Mouse (Mus musculus): Measurements from ENCODE around the gene Zfp943. TPM values are rescaled to one million over a fixed set of nuclear protein-coding genes. Genes with fewer than 3 reads are reported as not detected.
"Not testable (repeated sequence)": the region's sequence is repeated elsewhere in the genome, so short reads cannot be mapped to it uniquely, and the experiment has no call there.

Gene Zfp943
- polyA plus RNA-seq (2015; fragmentation: Nextera tagmentation; extraction: Ambion mirVana): 20.7 and 23.2 TPM in 2 replicates

DNA sequence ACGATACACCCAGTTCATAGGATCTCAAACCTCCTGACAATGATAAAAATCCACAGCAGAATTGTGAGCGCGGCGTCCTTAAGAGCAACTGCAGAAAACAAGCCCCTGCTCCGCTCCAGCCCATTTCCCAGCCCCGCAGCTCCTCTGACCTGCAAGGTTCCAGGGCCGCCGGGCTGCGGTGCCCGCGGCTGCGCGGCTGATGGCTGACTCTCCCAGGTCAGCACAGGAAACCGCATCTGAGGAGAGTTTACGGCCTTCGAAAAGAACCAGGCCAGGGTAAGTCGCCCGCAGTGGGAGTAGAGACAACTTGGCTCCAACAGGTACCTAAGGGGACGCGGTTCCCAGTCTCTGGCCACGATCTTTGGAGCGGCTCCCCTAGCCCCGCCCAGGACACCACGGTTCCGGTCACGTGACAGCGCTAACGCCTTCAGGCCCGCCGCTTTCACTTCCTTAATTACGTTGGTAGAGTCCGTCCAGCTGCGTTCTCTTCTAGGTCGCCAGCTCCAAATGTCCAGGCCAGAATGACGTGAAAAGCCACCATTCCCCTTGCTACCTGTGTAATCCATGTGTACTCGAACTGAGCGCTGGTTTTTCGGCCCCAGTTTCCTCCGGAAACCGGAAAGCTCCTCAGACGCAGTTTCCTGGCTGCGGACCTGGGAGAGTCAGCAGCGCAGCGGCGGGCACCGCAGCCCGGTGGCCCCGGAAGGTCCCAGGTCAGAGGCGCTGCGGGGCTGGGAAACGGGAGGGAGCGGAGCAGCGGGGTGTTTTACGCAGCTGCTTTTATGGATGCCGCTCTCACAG lies at the start of gene Zfp943, which contains the start of gene Zfp942:
Zfp943 (plus strand) TSS at position 446 of the 801 bp plus-strand sequence.
Zfp942 (minus strand) TSS at position 358 of the 801 bp plus-strand sequence.
- not testable (repeated sequence) for H3K36me3 ChIP-seq, H3K27me3 ChIP-seq, H3K9me3 ChIP-seq
- Histone ChIP-seq H3K27ac (replicated peaks) (peak within 1 kb of the TSS; percentile 86), H3K9ac (replicated peaks) (peak within 1 kb of the TSS; percentile 84), H3K4me2 (replicated peaks) (peak within 1 kb of the TSS; percentile 52), H3K4me3 (peak within 1 kb of the TSS; percentile 74), H3K4me1 (peaks cover 27% of the 10 kb centered on the region)
- ATAC-seq (replicated peaks): peak; percentile 97
- under 1% methylated on average over 45 of the region's 55 CpGs for WGBS

DNA sequence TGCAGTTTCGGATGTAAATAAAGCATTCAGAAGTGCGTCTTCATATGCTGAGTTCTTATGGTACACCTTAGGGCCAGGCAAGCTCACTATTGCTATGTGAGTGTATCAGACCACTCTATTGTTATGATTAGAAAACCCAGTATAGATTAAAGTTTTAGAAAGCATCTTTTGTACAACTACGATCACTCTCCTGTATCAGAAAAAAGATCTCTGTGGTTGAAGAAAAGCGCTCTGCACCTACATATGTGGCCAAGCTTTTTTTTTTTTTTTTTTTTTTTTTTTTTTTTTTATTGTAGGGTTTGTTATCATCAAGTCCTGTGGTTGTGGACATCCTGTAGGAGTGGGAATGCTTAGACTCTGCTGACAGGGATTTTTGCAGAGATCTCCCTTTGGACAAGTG lies 950 bp downstream of the Zfp943 start:
- no peaks in the 10 kb centered on the region for H3K27me3 ChIP-seq
- H3K36me3 ChIP-seq: peaks cover 7% of the 10 kb centered on the region
- peak overlapping the region; percentile 74 for H3K4me3 ChIP-seq
- H3K4me2 ChIP-seq (replicated peaks): peak overlapping the region; percentile 50
- H3K4me1 ChIP-seq: peaks cover 27% of the 10 kb centered on the region
- no peak overlapping the region for H3K27ac ChIP-seq (replicated peaks)
- WGBS: 53% methylated on average over 4 of the region's 4 CpGs
- no peak for ATAC-seq (replicated peaks)
- peak overlapping the region; percentile 46; the same call in 1 of the 2 replicates for H3K9ac ChIP-seq (replicated peaks)
- H3K9me3 ChIP-seq: peaks cover 6% of the 10 kb centered on the region; the same call in 1 of the 2 replicates

DNA sequence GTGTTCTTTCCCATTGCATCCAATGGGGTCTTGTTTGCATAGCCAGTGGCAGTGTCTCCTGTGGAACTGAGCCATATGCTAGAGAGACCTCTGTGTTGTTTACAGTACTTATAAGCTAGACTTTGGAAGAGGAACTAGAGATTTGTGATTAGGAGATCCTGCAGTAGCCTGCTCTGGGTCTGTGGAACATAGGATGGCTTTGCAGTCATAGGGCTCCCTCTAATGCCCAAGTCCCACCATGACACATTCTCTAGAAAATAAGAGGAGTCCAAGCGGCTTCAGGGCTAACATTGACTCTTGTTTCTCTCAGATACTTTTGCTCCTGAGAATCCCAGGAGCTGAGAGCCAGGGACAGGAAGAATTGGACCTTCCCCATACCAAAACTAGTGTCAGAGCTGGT lies 73.2 kb downstream of the Zfp943 start:
- not testable (repeated sequence) for ATAC-seq (replicated peaks); H3K4me2 ChIP-seq (replicated peaks); H3K27ac ChIP-seq (replicated peaks); H3K9me3 ChIP-seq; H3K4me3 ChIP-seq; H3K27me3 ChIP-seq; H3K4me1 ChIP-seq; H3K9ac ChIP-seq (replicated peaks); H3K36me3 ChIP-seq
- 34% methylated on average over 1 of the region's 1 CpGs for WGBS

DNA sequence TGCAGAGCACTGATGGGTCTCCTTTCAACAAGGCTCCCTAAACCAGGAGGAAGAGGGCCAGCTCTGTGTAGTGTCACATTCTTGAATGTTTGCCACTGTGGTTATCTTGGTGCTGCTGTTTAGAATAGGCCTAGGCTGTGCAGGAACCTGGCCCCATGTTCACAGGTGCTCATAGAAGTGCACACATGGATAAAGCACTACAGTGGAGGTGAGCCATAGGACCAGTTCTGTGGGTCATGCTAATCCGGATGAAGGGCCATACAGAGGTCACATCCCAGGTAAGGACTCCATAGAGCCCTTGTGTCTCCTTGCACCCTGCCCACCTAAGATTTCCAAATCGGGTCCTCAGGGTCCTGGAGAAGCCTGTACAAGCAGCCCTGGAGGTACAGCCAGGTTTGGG lies 87.1 kb downstream of the Zfp943 start:
- WGBS: 71% methylated on average over 2 of the region's 2 CpGs
- no peaks in the 10 kb centered on the region for H3K36me3 ChIP-seq
- no peak overlapping the region for H3K4me3 ChIP-seq
- no peaks in the 10 kb centered on the region for H3K4me1 ChIP-seq
- H3K9me3 ChIP-seq: no peaks in the 10 kb centered on the region
- H3K9ac ChIP-seq (replicated peaks): no peak overlapping the region
- H3K4me2 ChIP-seq (replicated peaks): no peak overlapping the region
- no peak for ATAC-seq (replicated peaks)
- no peaks in the 10 kb centered on the region for H3K27me3 ChIP-seq
- H3K27ac ChIP-seq (replicated peaks): no peak overlapping the region

DNA sequence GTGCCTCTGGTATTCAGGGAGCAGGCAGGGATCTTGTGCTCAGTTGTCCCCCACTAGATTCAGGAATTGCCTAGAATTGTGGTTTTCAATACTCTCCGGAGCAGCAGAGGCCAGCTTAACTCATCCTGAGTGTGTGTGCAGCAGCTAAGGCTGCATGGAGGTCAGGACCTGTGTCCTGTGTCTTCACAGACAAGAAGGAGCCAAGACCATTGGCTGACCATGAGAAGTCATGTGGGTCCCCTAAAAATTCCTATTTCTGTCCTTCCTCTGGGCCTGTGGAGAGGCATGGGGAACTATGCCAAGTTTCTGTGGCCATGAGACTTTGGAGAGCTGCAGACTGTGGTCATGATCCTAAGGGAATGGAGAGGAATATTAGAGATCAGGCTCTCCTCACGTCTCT lies 90.9 kb downstream of the Zfp943 start:
- Histone ChIP-seq H3K4me2 (replicated peaks) (no peak overlapping the region), H3K27me3 (no peaks in the 10 kb centered on the region), H3K9ac (replicated peaks) (no peak overlapping the region), H3K9me3 (no peaks in the 10 kb centered on the region), H3K27ac (replicated peaks) (no peak overlapping the region), H3K36me3 (no peaks in the 10 kb centered on the region), H3K4me3 (no peak overlapping the region), H3K4me1 (no peaks in the 10 kb centered on the region)
- no peak for ATAC-seq (replicated peaks)
- 79% methylated on average over 2 of the region's 2 CpGs for WGBS

DNA sequence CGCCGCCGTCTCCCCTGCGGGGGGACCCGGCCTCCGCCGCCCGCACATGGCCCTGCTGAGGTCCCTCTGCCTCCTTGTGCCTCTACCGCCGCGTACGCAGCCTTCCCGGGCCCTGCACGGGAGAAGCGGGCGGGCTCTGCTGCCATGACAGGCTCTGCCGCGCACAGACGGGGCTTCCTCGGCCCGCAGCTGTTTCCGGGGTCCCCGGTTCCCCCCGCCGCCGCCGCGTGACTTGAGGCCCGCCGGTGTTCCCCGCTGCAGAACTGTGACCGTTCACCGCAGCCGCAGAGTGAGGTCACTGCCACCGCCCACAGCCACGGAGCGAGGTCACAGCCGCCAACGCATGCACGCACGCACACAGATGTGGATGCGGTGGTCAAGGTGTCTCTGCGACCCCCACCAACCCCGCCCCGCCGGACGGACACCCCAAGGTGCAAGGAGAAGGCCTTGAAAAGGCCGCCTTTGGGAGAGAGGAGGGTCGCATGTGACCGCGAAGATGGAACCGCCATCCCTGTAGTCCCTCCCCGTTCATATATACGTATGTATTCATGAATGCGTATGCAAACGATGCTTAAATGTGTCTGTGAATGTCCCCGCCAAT lies 118.8 kb downstream of the Zfp943 start:
- no peaks in the 10 kb centered on the region for H3K9me3 ChIP-seq
- H3K27me3 ChIP-seq: no peaks in the 10 kb centered on the region
- H3K27ac ChIP-seq (replicated peaks): peak overlapping the region; percentile 88
- H3K9ac ChIP-seq (replicated peaks): peak overlapping the region; percentile 74
- no peaks in the 10 kb centered on the region for H3K4me1 ChIP-seq
- WGBS: 3% methylated on average over 57 of the region's 57 CpGs
- no peaks in the 10 kb centered on the region for H3K36me3 ChIP-seq
- peak overlapping the region; percentile 75 for H3K4me3 ChIP-seq
- H3K4me2 ChIP-seq (replicated peaks): peak overlapping the region; percentile 78
- peak; percentile 97 for ATAC-seq (replicated peaks)

DNA sequence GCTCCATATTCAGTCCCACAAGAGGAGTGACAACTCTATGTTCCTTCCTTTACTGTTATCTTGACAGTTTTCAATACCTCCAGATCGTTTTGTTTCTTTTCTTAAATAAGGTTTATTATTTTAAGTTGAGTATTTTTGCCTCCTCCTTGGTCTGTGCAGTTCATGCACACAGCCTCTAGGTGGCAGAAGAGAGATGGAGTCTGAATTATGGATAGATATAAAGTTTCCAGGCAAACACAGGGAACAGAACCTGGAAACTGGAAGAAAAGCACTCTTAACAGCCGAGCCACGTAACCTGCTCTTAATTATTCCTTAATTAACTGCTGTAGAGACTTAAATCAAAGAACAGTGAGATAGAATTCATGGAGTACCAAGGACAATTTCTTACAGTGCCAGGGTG lies 120.9 kb downstream of the Zfp943 start:
- not testable (repeated sequence) for H3K9me3 ChIP-seq; H3K36me3 ChIP-seq; H3K27ac ChIP-seq (replicated peaks); H3K9ac ChIP-seq (replicated peaks); H3K4me1 ChIP-seq; ATAC-seq (replicated peaks); H3K27me3 ChIP-seq; H3K4me2 ChIP-seq (replicated peaks); H3K4me3 ChIP-seq
- 15% methylated on average over 3 of the region's 3 CpGs for WGBS

DNA sequence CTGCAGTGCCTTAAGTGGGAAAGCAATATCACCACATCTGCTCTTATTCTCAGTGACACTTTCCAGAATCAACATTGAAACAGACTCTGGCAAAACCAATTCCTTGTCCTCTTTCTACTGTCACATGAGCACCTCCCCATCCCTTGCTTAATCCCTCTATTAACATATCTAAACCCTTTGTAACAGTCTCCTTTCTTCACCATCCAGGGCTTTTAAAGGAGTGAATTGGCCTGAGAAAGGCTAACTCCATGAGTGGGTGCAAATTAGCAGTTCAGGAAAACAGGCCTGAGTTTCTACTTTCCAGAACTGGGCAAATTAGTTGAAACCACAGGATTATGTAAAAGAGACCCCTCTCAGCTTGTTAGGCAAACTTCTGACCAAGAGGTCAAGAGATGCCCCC lies 156.4 kb downstream of the Zfp943 start:
- ATAC-seq (replicated peaks): no peak
- Histone ChIP-seq H3K36me3 (no peaks in the 10 kb centered on the region), H3K27ac (replicated peaks) (no peak overlapping the region), H3K4me2 (replicated peaks) (no peak overlapping the region), H3K4me3 (no peak overlapping the region), H3K4me1 (no peaks in the 10 kb centered on the region), H3K27me3 (no peaks in the 10 kb centered on the region), H3K9me3 (no peaks in the 10 kb centered on the region; the same call in 1 of the 2 replicates), H3K9ac (replicated peaks) (no peak overlapping the region)

Other genes starting within 250 kb of the Zfp943 start
- 11.1 and 13.7 TPM in 2 replicates for gene Zfp229, start 231.8 kb upstream of the Zfp943 start, polyA plus RNA-seq (2015; fragmentation: Nextera tagmentation; extraction: Ambion mirVana)
- gene Zfp820, start 116.8 kb upstream of the Zfp943 start, polyA plus RNA-seq (2015; fragmentation: Nextera tagmentation; extraction: Ambion mirVana): 3.0 and 3.1 TPM in 2 replicates
- gene Zfp995, start 52.6 kb upstream of the Zfp943 start, polyA plus RNA-seq (2015; fragmentation: Nextera tagmentation; extraction: Ambion mirVana): 13.9 and 15.2 TPM in 2 replicates
- 23.2 and 23.5 TPM in 2 replicates for gene Zfp942, start 88 bp upstream of the Zfp943 start, polyA plus RNA-seq (2015; fragmentation: Nextera tagmentation; extraction: Ambion mirVana)
- 1.8 TPM in 2 replicates for gene Zfp947, start 203.6 kb downstream of the Zfp943 start, polyA plus RNA-seq (2015; fragmentation: Nextera tagmentation; extraction: Ambion mirVana)